Mouse (Mus musculus): Measurements from ENCODE around the gene Ss18l2.
A peak's percentile ranks its signal among the peaks of the same experiment; 100 is the strongest.

Gene Ss18l2

DNA sequence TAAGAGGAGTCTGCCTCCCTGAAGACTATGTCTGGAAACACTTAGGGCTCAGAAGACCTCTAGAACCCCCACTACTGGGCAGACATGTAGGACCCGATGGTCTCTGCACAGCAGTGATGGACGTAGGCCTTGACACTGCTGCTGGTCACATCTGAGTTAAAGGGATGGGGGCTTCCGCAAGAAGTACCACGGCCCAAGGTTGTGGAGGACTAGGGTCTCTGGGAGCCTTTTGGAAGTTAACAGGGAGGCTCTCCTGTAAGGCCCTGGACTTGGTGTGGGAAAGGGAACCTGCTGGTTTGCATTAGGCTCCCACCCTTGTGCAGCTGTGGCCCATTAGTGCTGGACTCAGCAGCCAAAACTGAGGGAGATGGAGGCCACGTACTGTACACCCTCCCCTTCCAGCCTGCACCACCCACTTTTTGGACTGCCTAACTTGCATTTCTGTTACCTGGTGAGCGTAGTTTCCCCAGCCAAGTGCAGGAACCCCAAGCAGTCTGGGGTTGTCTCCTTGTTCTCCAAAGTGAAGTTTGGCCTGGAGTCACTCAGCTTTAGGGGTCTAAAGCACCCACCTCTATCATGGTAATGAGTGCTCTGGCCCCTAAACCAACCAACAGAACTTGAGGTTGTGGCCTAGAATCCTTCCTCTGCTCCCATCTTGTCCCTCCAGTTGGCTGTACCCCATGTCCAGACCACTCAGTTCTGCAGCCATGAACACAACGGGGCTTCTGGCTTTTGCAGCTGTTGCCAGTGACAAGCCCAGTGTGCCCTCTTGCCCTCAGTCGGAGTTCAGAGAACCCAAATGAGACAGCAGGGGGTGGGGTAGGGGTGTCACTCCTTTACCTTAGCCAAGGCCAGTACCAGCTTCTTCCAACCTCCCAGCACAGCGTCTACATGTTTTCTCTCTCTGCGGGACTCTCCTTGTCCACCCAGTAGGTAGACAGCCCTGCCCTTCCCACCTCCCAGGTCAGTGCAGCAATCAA lies 48.0 kb downstream of the Ss18l2 start:
- no peak for TF ChIP-seq NANOG (IDR thresholded peaks at IDR 0.05; ENCODE audit: borderline replicate concordance, low read length)
- no peak for TF ChIP-seq POU5F1 (IDR thresholded peaks at IDR 0.05; ENCODE audit: borderline replicate concordance, low read length)
- TF ChIP-seq CTCF (conservative IDR thresholded peaks at IDR 0.05; ENCODE audit: low read length), result no peak
- Histone ChIP-seq H3K4me1 (replicated peaks; ENCODE audit: low read depth, low read length) (peaks cover 45% of the 10 kb centered on the region), H3K27me3 (ENCODE audit: insufficient read depth, low read length) (peaks cover 46% of the 10 kb centered on the region), H3K9me3 (ENCODE audit: low read length) (no peaks in the 10 kb centered on the region), H3K4me3 (replicated peaks; ENCODE audit: low read length) (peak overlapping the region; percentile 85), H3K36me3 (ENCODE audit: insufficient read depth, low read length) (peaks cover 36% of the 10 kb centered on the region)

DNA sequence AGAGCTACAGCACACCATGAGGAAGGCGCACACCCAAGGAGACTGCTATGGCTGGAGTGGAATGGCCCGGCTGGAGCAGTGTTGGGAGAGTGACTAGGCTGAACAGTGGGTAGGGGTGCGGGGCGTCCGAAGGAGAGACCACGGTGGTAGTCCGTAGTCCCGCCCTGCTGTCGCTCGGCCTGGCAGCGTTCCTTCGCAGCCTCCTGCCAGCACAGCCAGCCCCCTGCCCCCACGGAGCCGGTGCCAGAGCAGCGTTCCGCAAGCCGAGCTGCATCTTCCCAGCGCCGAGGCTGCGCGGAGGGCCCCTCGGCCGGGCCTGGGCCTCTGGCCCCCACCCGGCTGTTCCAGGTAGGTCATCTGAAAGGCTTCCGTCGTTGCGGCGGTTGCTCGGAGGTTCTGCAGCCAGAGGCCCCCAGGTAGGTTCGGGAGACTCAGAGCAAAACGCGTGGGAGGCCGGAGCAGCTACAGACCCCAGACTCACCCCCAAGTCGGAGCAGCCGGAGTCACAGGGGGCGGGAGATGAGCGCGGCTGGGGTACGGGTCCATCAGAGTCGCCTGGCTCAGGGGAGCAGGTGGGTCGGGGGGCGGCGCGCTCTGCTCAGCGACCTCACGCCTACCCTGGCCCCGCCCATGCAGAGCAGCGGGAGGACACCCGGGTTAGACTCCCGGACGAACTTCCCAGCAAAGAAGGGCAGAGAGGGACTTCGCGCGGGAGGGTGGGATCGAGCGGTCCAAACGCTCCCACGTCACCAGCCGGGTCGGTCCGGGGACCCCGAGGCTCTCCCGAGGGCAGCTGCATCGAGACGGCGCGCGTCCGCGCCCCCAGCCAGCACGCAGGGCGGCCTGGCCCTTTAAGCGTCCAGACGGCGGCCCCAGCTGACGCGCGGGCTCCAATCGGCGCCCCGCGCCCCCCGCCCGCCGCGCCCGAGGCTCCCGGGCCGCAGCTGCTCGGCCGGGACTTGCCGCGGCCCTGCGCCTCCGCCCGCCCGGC lies 49.3 kb downstream of the Ss18l2 start, which contains the start of gene Zfp651:
Zfp651 (plus strand) TSS at position 240 of the 991 bp plus-strand sequence.
- no peak for TF ChIP-seq NANOG (IDR thresholded peaks at IDR 0.05; ENCODE audit: borderline replicate concordance, low read length)
- no peak for TF ChIP-seq CTCF (conservative IDR thresholded peaks at IDR 0.05; ENCODE audit: low read length)
- TF ChIP-seq POU5F1 (IDR thresholded peaks at IDR 0.05; ENCODE audit: borderline replicate concordance, low read length), result no peak
- Histone ChIP-seq H3K9me3 (ENCODE audit: low read length) (no peaks in the 10 kb centered on the region), H3K27me3 (ENCODE audit: insufficient read depth, low read length) (peaks cover 58% of the 10 kb centered on the region), H3K36me3 (ENCODE audit: insufficient read depth, low read length) (peaks cover 24% of the 10 kb centered on the region), H3K4me1 (replicated peaks; ENCODE audit: low read depth, low read length) (peaks cover 53% of the 10 kb centered on the region), H3K4me3 (replicated peaks; ENCODE audit: low read length) (peak within 1 kb of the TSS; percentile 85)

DNA sequence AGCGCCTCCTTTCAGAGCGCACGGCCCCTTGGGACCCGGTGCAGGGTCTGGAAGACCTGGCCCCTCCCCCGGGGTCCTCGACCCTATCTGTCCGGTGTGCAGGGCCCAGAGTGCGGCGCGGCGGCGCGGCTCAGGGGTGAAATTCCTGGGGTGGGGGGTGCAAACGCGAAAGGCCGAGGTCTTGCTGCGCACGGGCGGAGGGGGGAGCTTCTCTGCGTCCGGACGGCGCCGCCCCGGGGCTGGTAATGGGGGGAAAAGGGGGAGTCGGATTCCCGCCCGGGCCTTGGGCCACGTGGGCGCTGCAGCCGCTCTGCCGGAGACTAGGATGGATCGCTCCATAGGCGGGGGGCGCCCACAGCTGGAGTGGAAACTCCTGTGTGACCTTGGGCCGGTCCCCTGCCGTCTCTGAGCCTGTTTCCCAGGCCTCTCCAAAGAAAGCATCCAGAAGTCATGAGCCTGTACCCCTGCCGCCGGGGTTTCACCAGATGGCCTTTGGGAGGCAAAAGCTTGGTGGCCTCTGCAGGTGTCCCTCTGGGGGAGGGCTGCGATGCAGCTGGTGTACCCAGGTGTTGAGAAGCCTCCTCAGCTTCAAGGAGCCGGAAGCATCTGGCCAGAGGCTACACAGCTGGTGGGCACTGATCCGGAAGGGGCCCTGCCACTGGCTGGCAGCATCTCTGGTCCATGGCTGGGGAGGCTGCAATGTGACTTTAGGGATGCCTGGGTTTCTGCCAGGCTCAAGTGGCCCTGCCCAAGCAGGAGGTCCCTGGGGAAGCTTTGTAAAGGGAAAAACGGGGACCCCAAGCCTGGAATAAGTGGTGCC lies 50.4 kb downstream of the Ss18l2 start:
- TF ChIP-seq POU5F1 (IDR thresholded peaks at IDR 0.05; ENCODE audit: borderline replicate concordance, low read length) (no peak), CTCF (conservative IDR thresholded peaks at IDR 0.05; ENCODE audit: low read length) (no peak), NANOG (IDR thresholded peaks at IDR 0.05; ENCODE audit: borderline replicate concordance, low read length) (no peak)
- peak overlapping the region; percentile 85 for H3K4me3 ChIP-seq (replicated peaks; ENCODE audit: low read length)
- H3K9me3 ChIP-seq (ENCODE audit: low read length), result no peaks in the 10 kb centered on the region
- H3K4me1 ChIP-seq (replicated peaks; ENCODE audit: low read depth, low read length), result peaks cover 58% of the 10 kb centered on the region
- peaks cover 68% of the 10 kb centered on the region for H3K27me3 ChIP-seq (ENCODE audit: insufficient read depth, low read length)
- H3K36me3 ChIP-seq (ENCODE audit: insufficient read depth, low read length), result peaks cover 13% of the 10 kb centered on the region

DNA sequence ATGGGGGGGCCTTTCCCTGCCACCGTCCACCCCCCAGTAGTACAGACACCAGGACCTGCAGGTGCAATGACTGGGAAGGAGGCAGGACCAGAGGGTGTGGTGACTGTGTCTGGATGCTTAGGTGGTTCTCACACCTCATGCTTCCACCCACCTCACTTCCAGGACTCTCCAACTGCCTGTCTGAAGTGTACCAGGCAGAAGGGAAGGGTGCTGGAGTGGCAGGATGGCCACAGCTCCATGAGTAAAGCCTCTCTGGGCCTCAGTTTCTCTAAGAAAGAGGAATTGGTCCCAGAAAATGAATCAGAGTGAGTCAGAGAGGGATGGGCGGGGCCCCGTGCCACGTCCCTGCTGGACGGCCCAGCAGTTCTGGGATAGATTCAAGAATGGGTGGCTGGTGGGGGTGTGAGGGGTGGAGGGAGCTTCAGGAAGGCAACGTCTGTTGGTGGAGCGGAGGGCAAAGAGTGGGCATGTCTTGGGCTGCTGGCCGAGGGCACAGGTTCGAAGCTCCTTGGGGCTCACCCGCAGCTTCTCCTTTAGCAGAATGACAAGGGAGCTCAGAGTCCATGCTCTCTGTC lies 51.0 kb downstream of the Ss18l2 start:
- peaks cover 6% of the 10 kb centered on the region for H3K36me3 ChIP-seq (ENCODE audit: insufficient read depth, low read length)
- H3K4me3 ChIP-seq (replicated peaks; ENCODE audit: low read length), result peak overlapping the region; percentile 85
- TF ChIP-seq NANOG (IDR thresholded peaks at IDR 0.05; ENCODE audit: borderline replicate concordance, low read length) (no peak), CTCF (conservative IDR thresholded peaks at IDR 0.05; ENCODE audit: low read length) (no peak), POU5F1 (IDR thresholded peaks at IDR 0.05; ENCODE audit: borderline replicate concordance, low read length) (no peak)
- H3K27me3 ChIP-seq (ENCODE audit: insufficient read depth, low read length), result peaks cover 73% of the 10 kb centered on the region
- peaks cover 63% of the 10 kb centered on the region for H3K4me1 ChIP-seq (replicated peaks; ENCODE audit: low read depth, low read length)
- H3K9me3 ChIP-seq (ENCODE audit: low read length), result no peaks in the 10 kb centered on the region

DNA sequence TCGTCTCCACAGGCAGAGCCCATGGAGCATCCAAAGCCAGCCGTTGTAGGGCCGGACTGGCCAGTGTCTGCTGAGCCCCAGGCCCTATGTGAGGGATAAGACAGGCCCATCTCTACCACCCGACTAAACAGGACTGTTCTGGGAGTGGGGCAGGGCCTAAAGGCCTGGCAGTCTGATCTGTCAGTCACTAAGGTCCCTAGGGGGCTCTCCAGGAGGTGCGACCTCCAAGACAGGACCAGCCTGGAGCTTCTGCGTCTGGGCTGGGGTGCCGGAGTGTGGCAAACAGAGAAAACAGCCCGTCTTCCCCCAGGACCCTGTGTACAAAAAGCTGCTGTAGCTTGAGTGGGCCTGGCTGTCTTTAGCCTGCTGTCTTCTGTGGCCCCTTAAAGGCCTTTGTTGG lies 51.7 kb downstream of the Ss18l2 start:
- Histone ChIP-seq H3K9me3 (ENCODE audit: low read length) (no peaks in the 10 kb centered on the region), H3K4me1 (replicated peaks; ENCODE audit: low read depth, low read length) (peaks cover 68% of the 10 kb centered on the region), H3K4me3 (replicated peaks; ENCODE audit: low read length) (0 out of 2 replicates have a peak overlapping the region, but pooled peaks have one; percentile 50), H3K27me3 (ENCODE audit: insufficient read depth, low read length) (peaks cover 77% of the 10 kb centered on the region), H3K36me3 (ENCODE audit: insufficient read depth, low read length) (peaks cover 2% of the 10 kb centered on the region; the same call in 1 of the 2 replicates)
- TF ChIP-seq NANOG (IDR thresholded peaks at IDR 0.05; ENCODE audit: borderline replicate concordance, low read length) (no peak), CTCF (conservative IDR thresholded peaks at IDR 0.05; ENCODE audit: low read length) (no peak), POU5F1 (IDR thresholded peaks at IDR 0.05; ENCODE audit: borderline replicate concordance, low read length) (no peak)

DNA sequence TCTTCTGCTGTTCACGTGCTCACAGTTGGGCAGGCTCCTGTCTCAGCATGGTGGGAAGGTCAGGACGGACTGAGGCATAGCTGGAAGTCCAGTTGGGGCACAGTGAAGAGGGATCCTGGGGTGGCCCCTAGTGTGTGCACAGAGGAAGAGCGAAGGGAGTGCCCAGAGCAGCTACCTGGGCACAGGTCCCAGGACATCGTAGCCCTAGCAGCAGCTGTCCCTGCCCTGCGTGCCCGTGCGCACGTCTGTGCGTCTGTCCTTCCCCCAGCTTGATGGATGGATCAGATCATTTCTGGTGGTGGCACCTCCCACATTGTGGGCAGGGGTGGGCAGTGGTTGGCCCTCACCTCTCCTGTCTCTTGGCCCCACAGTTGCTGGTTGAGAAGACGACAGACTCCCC lies 52.1 kb downstream of the Ss18l2 start:
- Histone ChIP-seq H3K27me3 (ENCODE audit: insufficient read depth, low read length) (peaks cover 77% of the 10 kb centered on the region), H3K9me3 (ENCODE audit: low read length) (no peaks in the 10 kb centered on the region), H3K4me1 (replicated peaks; ENCODE audit: low read depth, low read length) (peaks cover 68% of the 10 kb centered on the region), H3K4me3 (replicated peaks; ENCODE audit: low read length) (peak overlapping the region; percentile 50), H3K36me3 (ENCODE audit: insufficient read depth, low read length) (no peaks in the 10 kb centered on the region)
- no peak for TF ChIP-seq NANOG (IDR thresholded peaks at IDR 0.05; ENCODE audit: borderline replicate concordance, low read length)
- no peak for TF ChIP-seq POU5F1 (IDR thresholded peaks at IDR 0.05; ENCODE audit: borderline replicate concordance, low read length)
- no peak for TF ChIP-seq CTCF (conservative IDR thresholded peaks at IDR 0.05; ENCODE audit: low read length)

DNA sequence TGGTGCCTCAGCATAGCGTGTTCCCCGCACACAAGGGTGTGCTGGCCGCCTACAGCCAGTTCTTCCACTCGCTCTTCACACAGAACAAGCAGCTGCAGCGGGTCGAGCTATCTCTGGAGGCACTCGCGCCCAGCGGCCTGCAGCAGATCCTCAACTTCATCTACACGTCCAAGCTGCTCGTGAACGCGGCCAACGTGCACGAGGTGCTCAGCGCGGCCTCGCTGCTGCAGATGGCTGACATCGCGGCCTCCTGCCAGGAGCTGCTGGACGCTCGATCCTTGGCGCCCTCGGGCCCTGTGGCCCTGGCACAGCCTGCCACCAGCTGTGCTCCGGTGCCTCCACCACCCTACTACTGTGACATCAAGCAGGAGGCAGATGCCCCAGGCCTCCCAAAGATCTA lies 52.6 kb downstream of the Ss18l2 start:
- Histone ChIP-seq H3K4me3 (replicated peaks; ENCODE audit: low read length) (peak overlapping the region; percentile 50), H3K9me3 (ENCODE audit: low read length) (no peaks in the 10 kb centered on the region), H3K27me3 (ENCODE audit: insufficient read depth, low read length) (peaks cover 73% of the 10 kb centered on the region), H3K4me1 (replicated peaks; ENCODE audit: low read depth, low read length) (peaks cover 64% of the 10 kb centered on the region), H3K36me3 (ENCODE audit: insufficient read depth, low read length) (no peaks in the 10 kb centered on the region)
- no peak for TF ChIP-seq NANOG (IDR thresholded peaks at IDR 0.05; ENCODE audit: borderline replicate concordance, low read length)
- TF ChIP-seq CTCF (conservative IDR thresholded peaks at IDR 0.05; ENCODE audit: low read length), result no peak
- no peak for TF ChIP-seq POU5F1 (IDR thresholded peaks at IDR 0.05; ENCODE audit: borderline replicate concordance, low read length)
